Mouse (Mus musculus) left cerebral cortex, adult 2 months (tissue): Measurements from ENCODE around the gene Gm36210. TPM values are rescaled to one million over a fixed set of nuclear protein-coding genes. Genes with fewer than 3 reads are reported as not detected.
"Not testable (repeated sequence)": the region's sequence is repeated elsewhere in the genome, so short reads cannot be mapped to it uniquely, and the experiment has no call there.

Experiments
- DNase-seq, 2 experiments: peaks; one replicate each; pipeline ENCODE4 v3.0.0; 2021 to 2022; ENCODE audit warnings: low spot score in 2 of 2, mixed read lengths in 1 of 2; ENCODE audit errors: extremely low spot score in 1 of 2
- H3K27ac ChIP-seq: fragments of 200-600 bp; 2 replicates; pipeline ENCODE4 v1.8.1; 2022
- H3K4me3 ChIP-seq: fragments of 200-600 bp; 2 replicates; pipeline ENCODE4 v1.8.1; 2022
- CTCF ChIP-seq: fragments of 200-600 bp; IDR thresholded peaks from 2 replicates; pipeline ENCODE4 v1.8.1; 2022; ENCODE audit warnings: antibody characterized with exemption, mild to moderate bottlenecking, moderate library complexity
- intact Hi-C: fragments of 180-260 bp; cut with DNase I; formaldehyde crosslinking; loops from one replicate; pipeline ENCODE4 v1.15.1; 2025
- total RNA-seq, 2 experiments: library from RNA; stranded (reverse); gene quantifications; 2 replicates each; pipeline ENCODE4 v1.2.3; 2021

Gm36210 gene
- total RNA-seq, 2 experiments from 2014 or later, result 0.27 to 0.28 TPM

DNA sequence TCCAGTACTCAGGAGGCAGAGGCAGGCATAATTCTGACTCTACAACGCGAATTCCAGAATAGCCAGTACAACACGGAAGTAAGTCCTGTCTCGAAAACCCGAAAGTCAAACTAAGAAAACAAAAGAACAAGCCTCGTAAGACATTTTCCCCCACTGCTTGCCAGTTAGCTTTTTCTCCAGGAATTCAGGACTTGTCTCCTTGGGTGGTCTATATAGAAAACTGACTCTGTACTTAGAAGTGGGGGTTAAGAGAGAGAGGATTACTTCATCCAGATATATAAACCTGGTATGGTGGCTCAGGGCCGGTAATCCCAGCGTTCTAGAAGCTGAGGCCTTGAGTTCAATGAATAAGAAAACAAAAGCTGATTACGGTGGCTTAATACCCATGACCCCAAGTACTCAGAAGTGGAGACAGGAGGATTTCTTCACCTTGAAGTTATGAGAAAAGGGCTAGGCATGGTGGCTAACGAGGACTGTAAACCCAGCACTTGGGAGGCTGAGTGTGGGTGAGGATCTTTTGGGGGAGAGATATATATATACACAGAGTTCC, 39.6 kb downstream of the Gm36210 start:
- DNase-seq, result no peak
- intact Hi-C loops, result loop anchor here (2.0 kb wide), 2 partner anchors 48 to 72 kb away; partner anchors contain the start of gene Zfp628
- Histone ChIP-seq H3K27ac (peak overlapping the region; percentile 90), H3K4me3 (peak overlapping the region; percentile 64)
- no peak for TF ChIP-seq CTCF

DNA sequence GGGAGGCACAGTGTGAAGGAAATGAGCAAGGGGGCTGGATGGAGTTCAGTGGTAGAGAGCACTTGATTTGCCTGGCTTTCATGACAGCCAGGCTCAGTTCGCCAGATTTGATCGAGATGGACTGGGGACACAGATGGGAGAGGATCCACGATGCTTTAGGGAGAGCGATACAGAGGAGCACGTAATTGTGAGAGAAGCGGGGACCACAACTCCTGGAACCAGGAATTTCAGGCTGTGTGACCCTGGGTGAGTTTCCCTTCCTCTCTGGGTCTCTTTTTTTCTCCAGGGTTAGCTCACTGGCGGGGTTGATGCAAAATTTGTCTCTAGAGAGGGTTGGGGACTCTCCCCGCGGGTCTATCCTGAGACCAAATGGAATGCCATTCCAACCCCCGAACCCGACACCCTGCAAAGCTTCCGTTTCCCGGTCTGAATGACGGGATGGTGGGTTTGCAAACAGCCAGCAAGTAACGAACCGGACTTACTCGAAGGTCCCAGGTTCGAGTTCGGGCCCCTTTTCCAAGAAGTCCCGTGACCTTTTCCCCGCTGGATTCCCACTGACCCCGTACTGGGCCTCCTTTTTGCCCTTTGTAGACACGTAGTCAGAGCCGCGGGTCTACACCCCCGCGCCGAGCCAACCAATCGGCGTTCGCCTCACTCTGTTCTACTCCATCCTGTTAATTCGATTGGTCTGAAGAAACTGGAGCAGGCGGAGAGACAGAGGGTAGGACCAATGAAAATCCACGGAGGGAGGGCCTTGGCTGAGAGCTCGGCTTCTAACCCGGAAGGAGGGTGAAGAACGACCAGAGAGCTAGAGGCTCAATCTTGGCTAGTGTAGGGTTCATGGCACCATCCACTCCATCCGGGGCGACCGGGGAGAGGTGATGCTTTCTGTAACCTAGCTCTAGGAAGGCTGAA, 40.5 kb downstream of the Gm36210 start:
- peak overlapping the region; percentile 64 for H3K4me3 ChIP-seq
- intact Hi-C loops, result loop anchor here (2.0 kb wide), 2 partner anchors 49 to 73 kb away; partner anchors contain the start of gene Zfp628
- peak; percentile 96 for DNase-seq
- no peak for TF ChIP-seq CTCF
- peak overlapping the region; percentile 91 for H3K27ac ChIP-seq

DNA sequence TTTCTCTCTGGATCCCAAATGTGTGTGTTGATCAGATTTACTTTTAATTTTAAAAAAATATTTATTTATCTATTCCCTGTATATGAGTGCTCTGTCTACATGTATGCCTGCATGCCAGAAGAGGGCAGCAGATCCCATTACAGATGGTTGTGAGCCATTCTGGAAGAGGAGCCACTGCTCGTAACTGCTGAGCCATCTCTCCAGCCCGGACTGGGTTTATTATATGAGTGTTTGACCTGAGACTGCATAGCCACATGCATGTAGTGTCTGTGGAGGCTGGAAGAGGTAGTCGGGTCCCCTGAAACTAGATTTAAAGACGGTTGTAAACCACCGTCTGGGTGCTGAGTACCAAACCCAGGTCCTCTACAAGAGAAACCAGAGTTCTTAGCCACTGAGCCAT, 41.2 kb downstream of the Gm36210 start:
- TF ChIP-seq CTCF, result peak; percentile 64
- DNase-seq, result no peak
- Histone ChIP-seq H3K4me3 (peak overlapping the region; percentile 64), H3K27ac (no peak overlapping the region)
- intact Hi-C loops, result no loop called here

DNA sequence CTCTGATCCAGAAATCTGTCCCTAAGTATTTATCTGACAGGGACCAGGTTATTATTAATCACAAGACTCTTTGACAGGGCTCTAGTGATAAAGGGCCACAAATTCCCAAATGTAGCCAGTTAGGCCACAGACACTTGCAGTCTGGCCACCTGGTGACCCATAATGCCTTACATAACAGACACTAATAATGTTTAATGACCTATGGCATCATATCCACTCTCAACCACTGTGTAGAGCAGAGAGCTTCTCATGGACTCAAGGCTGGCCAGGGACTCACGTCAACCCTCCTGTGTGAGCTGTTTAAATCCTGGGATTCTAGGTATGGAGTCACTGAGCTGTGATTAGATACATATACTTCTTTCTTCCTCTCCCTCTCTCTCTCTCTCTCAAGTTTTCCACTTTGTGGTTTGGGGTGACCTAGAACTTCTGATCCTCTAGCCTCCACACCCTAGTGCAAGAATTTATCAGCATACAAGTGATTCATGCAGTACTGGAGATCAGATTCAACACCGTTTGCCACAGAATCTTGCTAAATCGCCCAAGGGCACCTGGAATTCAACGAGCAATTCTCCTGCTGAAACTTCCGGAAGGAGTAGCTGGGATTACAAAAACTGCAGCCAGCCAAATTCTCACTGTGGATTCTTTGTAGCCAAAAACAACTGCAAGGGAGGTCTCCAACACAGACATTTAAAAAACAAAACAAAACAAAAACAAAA, 42.0 kb downstream of the Gm36210 start:
- TF ChIP-seq CTCF, result no peak
- DNase-seq, result no peak
- intact Hi-C loops, result no loop called here
- Histone ChIP-seq H3K4me3 (no peak overlapping the region), H3K27ac (no peak overlapping the region)

DNA sequence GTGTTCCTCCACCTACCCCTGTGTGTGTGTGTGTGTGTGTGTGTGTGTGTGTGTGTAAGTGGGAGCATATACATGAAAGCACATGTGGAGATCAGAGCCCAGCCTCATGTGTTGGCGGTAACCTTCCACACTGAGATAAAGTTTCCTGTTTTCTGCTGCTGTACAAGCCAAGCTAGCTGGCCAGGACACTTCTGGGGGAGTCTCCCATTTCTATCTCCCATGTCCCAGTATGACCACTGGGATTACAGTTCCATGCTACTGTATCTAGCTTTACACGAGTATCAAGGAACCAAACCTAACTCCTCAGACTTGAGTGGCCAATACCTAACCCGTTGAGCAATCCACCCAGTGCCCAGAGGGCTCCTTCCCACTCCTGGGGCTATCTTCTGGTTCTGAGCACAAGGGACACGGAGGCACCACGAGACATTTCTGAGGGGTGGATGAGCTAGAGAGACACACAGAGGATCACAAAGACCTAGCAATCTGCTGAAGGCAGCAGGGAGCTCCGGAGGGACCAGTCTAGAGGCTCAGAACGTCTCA, 42.7 kb downstream of the Gm36210 start:
- intact Hi-C loops, result no loop called here
- no peak for DNase-seq
- no peak overlapping the region for H3K4me3 ChIP-seq
- no peak for TF ChIP-seq CTCF
- no peak overlapping the region for H3K27ac ChIP-seq

DNA sequence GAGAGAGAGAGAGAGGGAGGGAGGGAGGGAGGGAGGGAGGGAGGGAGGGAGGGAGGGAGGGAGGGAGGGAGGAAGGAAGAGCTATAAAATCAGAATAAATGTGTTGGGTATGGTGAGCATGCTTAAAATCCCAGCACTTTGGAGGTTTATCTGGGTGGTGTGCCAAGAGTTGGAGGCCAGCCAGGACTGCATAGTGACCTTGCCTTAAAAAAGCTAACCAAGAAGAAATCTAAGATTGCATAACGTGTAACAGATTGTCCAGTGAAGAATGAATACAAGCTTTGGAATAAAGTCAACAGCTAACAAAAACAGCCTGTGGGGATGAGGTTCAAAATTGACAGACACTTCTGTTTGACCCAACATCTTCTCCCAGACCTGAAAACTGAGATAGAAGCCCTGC, 43.3 kb downstream of the Gm36210 start:
- intact Hi-C loops, result no loop called here
- Histone ChIP-seq H3K27ac (no peak overlapping the region), H3K4me3 (no peak overlapping the region)
- TF ChIP-seq CTCF, result no peak
- no peak for DNase-seq

DNA sequence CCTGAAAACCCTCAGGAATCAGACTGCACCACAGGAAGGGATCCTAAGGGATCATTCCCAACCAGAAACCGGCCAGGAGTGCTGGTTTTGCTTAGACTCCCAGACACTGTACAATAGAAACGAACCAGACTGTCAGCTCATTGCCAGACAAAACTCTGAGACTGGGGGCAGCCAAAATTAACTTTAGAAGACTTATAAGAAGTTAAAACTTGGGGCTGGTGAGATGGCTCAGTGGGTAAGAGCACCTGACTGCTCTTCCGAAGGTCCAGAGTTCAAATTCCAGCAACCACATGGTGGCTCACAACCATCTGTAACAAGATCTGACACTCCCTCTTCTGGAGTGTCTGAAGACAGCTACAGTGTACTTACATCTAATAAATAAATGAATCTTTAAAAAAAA, 45.4 kb downstream of the Gm36210 start:
- H3K4me3 ChIP-seq, H3K27ac ChIP-seq, intact Hi-C loops, DNase-seq: not testable (repeated sequence)

DNA sequence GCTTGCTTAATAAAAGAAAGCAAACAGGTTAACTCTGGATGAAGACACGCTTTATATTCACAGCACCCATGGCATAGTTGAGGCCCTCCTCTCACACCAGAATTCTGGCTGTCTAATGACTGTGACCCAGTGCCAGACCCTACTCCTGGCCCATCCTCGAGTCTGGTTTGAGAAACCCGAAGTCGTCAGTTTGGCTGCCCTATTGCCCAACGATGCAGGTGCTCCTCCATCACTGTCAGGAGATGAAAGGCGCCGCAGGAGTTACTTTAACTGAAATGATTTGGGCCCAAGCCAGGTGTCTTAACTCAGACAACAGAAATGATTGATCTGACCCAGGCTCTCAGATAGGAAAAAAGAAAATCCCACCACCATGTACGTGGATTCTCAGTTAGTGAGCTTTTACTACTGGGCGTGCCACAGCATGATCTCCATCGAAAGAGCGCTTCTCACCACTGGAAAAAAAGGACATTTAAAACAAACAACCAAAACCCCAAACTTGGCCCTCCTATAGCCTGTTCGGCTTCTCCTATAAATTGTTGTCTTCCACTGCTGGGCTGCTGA, 46.8 kb downstream of the Gm36210 start:
- no peak overlapping the region for H3K4me3 ChIP-seq
- no peak for DNase-seq
- H3K27ac ChIP-seq, result no peak overlapping the region
- TF ChIP-seq CTCF, result no peak
- intact Hi-C loops, result no loop called here

DNA sequence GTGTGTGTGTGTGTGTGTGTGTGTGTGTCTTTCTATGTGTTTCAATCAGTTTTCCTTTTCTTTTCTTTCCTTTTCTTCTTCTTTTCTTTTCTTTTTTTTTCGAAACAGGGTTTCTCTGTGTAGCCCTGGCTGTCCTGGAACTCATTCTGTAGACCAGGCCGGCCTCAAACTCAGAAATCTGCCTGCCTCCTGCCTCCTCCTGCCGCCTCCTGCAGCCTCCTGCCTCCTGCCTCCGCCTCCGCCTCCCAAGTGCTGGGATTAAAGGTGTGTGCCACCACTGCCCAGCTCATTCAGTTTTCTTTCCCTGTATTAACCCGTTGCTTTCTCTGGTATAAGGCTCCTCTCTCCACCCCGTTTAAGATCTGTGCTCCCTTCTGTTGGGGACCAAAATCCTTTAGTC, 49.0 kb downstream of the Gm36210 start:
- H3K27ac ChIP-seq, result no peak overlapping the region

DNA sequence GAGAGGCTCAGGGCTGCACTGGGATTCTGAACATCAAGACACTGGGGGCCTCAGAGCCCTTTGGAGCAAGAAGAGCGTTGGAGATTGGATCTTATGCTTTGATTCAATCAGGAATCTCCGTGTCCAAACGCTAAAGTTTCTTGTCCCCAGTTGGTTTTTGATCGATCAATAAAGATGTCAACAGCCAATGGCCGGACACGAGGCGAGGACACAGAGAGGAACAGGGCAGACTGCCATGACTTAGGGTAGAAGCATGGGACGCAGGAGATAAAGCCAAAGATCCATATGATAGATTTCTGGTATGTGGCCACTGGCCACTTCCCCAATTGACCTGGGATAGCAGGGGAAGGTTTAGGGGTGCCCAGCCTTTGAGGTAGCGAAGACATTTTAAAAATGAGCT, 49.8 kb downstream of the Gm36210 start:
- intact Hi-C loops, result no loop called here
- H3K27ac ChIP-seq, result no peak overlapping the region
- DNase-seq, result no peak
- no peak overlapping the region for H3K4me3 ChIP-seq
- TF ChIP-seq CTCF, result no peak

More for the DNA sequence above, 49.0 kb downstream of the Gm36210 start:
- H3K4me3 ChIP-seq, result no peak overlapping the region
- TF ChIP-seq CTCF, result no peak
- intact Hi-C loops, result no loop called here
- DNase-seq, result no peak

DNA sequence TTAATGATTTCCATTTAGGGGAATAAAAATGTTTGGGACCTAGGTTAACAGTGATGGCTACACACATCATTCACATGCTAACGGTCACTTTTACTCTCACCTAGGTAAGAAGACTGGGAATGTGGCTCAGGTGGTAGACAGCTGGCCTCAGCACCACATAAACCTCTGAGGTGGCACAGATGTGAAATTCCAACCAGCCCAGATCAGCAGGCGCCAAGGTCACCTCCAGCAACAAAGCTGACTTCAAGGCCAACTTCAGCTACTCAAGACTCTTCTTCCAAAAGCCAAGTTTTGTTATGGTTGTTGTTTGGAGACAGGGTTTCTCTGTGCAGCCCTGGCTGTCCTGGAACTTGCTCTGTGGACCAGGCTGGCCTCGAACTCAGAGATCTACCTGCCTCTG, 52.7 kb downstream of the Gm36210 start:
- intact Hi-C loops, result no loop called here
- no peak for TF ChIP-seq CTCF
- no peak for DNase-seq
- H3K27ac ChIP-seq, result no peak overlapping the region
- H3K4me3 ChIP-seq, result no peak overlapping the region
